Mouse (Mus musculus): Measurements from ENCODE around the gene Spata31d1d.
"Not testable (repeated sequence)": the region's sequence is repeated elsewhere in the genome, so short reads cannot be mapped to it uniquely, and the experiment has no call there.

The Spata31d1d gene

GRCm38 (mm10) chr13:59728378-59729093 is 3.0 kb downstream of the Spata31d1d start:
- DNase-seq (ENCODE audit: low spot score in 2 of 2) = peak; percentile 68 to 83

- no peak for DNase-seq (ENCODE audit: low spot score in 2 of 2)
Measured at GRCm38 (mm10) chr13:59726139-59726867, 5.2 kb downstream of the Spata31d1d start.

GRCm38 (mm10) chr13:59722089-59722488 is 9.5 kb downstream of the Spata31d1d start:
- not testable (repeated sequence) for DNase-seq (ENCODE audit: low spot score in 2 of 2)

DNA sequence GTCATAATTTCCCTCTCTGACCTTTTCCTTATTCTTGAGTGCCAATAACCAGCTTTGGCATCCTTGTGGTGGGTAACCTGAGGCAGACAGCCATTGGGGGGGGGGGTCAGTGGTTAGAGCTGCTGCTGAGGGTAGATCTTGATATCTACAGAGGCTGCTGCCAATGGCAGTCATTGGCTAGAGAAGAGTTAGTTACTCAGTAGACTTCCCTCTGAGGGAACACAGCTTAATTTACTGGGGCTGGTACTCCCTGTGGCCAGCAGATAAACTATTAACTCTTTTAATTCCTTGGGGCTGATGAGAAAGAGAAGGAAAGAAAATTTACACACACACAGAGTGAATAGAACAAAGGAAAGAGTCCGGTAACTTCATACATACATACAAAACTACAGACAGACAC is 12.1 kb downstream of the Spata31d1d start:
- no peak for DNase-seq (ENCODE audit: low spot score in 2 of 2)

DNA sequence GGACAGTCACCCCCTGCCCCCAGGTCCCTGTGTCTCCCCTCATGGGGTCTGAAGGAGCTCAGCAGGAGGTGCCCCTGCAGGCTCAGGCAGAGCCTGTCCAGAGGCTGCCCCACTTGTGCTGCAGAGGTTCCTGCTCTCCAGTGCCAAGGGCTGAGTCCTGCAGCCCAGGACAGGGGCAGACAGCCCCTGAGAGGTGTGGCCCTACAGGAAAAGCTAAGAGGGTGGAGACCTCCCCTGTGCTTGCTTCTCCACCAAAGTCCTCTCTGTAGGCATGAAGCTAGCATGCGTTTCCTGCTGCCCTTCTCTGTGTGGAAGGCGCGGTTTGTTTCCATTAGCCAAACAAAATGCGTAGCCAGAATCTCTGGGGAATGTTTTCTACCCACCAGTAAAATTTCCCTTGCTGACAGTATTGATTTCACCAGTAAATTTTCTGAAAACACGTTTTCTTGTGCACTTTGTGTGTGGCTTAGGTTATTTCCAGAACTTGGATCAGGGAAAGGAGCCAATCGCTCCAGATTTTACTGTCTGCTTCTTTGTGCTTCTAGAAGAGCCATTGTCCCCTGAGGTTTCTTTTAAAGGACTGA is 12.6 kb downstream of the Spata31d1d start:
- DNase-seq (ENCODE audit: low spot score in 2 of 2) = not testable (repeated sequence)

- DNase-seq (ENCODE audit: low spot score in 2 of 2) = no peak
Measured at GRCm38 (mm10) chr13:59713710-59714109, 17.8 kb downstream of the Spata31d1d start.

DNA sequence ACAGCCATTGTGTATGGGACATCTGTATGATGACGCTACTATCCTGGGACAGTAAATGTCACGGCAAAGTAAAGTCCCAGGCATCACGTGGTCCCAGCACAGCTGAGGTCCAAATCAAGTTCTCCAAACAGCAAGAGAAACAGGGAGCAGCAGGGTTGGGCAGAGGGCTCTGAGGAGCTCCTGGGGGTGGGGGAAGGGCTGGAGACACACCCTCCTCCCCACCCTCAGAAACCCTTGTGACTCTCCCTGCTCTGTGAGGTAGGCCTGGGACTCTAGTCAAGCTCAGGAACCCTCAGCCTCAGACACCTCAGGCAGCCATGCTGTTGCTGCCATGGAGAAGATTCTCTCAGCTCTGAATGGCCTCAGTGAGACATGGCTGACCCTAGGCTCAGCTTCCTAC is 19.6 kb downstream of the Spata31d1d start, which contains the start of gene Spata31d1b:
Gene Spata31d1b (plus strand): TSS at position 301 of the 400 bp plus-strand sequence.
- not testable (repeated sequence) for DNase-seq (ENCODE audit: low spot score in 2 of 2)

DNA sequence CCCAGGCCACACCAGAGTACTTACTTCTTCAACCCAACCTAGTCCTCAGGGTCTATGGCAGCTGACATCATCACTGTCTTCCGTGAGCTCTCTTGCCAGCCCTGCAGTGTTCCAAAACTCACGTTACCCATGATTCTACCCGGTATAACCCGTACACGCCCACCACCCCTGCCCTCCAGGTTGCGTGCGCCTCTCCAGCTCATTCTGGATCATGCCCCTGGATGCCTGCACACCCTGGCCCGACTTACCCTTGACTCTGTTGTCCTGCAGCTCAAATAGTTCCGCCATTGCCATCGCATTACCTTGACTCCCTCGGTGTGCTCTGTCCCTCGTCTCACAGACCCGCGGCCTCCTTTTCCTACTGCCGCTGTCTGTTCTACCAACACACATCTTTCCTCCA is 21.3 kb downstream of the Spata31d1d start, which contains the start of gene Spata31d1a:
Gene Spata31d1a (minus strand): TSS at position 101 of the 400 bp plus-strand sequence.
- no peak for DNase-seq (ENCODE audit: low spot score in 2 of 2)

GRCm38 (mm10) chr13:59704562-59704961 is 27.0 kb downstream of the Spata31d1d start:
- DNase-seq (ENCODE audit: low spot score in 2 of 2) = no peak

- DNase-seq (ENCODE audit: low spot score in 2 of 2) = no peak
Measured at GRCm38 (mm10) chr13:59703514-59703913, 28.0 kb downstream of the Spata31d1d start.

GRCm38 (mm10) chr13:59700137-59700536 is 31.4 kb downstream of the Spata31d1d start:
- not testable (repeated sequence) for DNase-seq (ENCODE audit: low spot score in 2 of 2)

DNA sequence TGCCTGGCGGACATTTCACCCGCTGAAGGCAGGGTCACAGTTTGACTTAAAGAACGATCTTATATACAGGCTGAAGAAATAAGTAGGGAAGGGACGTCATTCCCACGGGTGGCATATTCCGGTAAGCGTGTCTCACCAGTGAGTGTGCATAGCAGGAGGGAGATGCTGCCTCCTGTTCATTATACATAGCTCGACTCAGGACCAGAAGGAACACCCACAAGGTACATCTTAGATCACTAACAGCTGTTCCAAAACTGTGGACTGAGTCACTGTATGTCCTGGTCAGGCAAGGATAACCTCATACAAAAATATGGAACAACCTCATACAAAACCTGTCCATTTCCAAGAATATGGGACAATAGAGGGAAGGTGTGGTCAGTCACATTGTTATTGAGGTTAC is 32.4 kb downstream of the Spata31d1d start:
- no peak for DNase-seq (ENCODE audit: low spot score in 2 of 2)

DNA sequence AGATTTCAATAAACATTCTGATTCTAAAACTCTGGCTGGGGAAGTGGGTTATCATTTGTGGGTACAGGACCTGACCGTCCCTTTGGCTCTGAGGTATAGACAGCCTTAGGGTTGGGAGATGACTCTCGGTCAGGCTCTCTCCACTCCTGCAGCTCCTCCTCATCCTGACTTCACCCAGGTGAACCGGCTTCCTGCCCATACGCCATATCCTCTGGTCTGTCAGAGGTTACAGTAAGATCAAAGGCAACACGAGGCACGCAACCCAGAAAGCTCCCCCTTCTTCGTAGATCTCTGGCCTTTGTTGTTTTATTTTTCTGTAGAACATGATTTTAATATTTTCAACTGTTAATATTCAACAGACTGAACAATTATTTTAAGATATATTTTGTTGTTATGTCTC is 35.8 kb downstream of the Spata31d1d start:
- no peak for DNase-seq (ENCODE audit: low spot score in 2 of 2)

DNA sequence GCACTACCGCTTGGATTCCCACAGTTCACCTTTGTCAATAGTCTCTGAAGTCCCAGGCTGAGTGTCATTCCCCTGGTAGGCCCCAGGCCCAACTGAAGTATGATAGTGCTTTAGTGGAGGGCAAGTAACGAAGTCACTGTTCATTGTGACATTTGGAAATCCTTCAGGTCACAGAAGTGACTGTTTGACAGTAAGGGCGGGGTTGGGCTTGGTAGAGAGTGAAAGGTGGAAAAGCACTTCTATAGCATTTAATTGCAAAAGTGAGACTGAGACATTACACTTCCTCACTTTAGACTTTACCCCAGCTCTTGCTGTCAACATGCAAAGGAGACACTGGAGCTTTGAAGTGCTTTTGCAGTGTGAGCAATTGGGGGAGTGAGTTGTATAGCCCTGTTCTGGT is 37.5 kb downstream of the Spata31d1d start, which contains the start of gene 4921517D22Rik:
Gene 4921517D22Rik (minus strand): TSS at position 101 of the 400 bp plus-strand sequence.
- DNase-seq (ENCODE audit: low spot score in 2 of 2) = no peak

- no peak for DNase-seq (ENCODE audit: low spot score in 2 of 2)
Measured at GRCm38 (mm10) chr13:59691478-59691877, 40.1 kb downstream of the Spata31d1d start.

DNA sequence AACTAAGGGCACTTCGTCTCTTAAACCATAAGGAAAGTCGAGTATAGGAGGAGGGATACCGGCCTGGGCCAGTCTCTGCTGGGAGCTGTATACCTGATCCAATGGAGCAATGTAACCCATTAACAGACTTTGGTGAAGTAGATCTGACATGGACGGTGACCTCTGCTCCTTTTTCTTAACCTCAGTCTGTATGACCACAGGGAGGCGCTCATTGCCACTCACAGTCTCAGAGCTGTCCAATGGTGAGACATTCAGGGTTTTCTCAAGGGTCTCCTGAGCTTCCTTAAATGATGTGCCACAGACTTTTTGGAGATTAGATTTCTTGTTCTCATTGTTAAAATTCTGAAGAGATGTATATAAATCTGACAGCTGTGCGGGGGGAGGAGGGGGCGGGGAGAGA is 41.0 kb downstream of the Spata31d1d start:
- no peak for DNase-seq (ENCODE audit: low spot score in 2 of 2)

GRCm38 (mm10) chr13:59689843-59690242 is 41.7 kb downstream of the Spata31d1d start:
- DNase-seq (ENCODE audit: low spot score in 2 of 2) = no peak

DNA sequence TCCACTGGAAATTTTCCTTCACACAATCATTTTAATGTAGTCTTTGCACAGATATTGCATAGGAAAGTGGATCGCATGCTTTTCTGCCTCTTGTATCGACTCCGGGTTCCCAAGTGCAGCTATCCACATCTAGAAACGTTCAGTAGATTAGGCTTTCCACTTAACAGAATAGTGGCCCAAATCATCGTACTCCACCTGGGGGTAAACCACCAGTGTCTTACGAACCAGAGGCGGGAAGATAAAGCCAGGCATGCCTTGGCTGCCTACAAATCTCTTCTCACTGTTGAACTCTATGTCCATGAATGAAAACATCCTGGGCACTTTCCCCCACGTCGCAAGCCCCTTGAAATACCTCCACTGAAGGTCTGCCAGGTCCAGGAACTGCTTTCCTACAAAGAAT is 42.2 kb downstream of the Spata31d1d start:
- DNase-seq (ENCODE audit: low spot score in 2 of 2) = no peak

GRCm38 (mm10) chr13:59688338-59688770 is 43.2 kb downstream of the Spata31d1d start:
- DNase-seq (ENCODE audit: low spot score in 2 of 2) = no peak

GRCm38 (mm10) chr13:59685236-59685635 is 46.3 kb downstream of the Spata31d1d start:
- DNase-seq (ENCODE audit: low spot score in 2 of 2) = no peak

DNA sequence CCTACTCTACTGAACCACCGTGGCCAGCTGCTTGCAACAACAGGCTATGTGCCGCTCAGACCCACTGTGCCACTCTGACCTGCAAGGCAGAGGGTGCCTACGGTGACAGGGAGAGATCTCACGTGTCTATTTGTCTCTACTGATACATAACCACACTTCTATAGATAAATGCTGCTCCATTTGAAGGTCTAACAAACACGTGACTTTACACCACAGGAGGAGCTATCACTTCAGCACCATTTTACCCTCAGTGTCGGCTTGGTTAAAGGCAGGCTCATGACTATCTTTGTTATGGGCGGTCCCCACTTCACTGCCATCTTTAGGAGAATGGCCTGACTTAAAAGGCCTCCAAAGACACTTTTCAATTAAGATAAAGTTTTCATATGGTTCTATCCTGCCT is 48.9 kb downstream of the Spata31d1d start:
- DNase-seq (ENCODE audit: low spot score in 2 of 2) = no peak

GRCm38 (mm10) chr13:59679908-59680307 is 51.6 kb downstream of the Spata31d1d start:
- DNase-seq (ENCODE audit: low spot score in 2 of 2) = no peak

Data from frontal cortex, postnatal 10 days (tissue).